Mouse (Mus musculus) erythroblast, embryonic 14.5 days (primary cell): ENCODE results near the gene Polr2l.

Experiments
- GATA1 ChIP-seq: IDR thresholded peaks from 2 replicates; pipeline ENCODE4 v1.6.1; 2012; ENCODE audit warnings: low read length, inconsistent platforms, mixed read lengths
- TAL1 ChIP-seq: IDR thresholded peaks from 3 replicates; pipeline ENCODE4 v1.6.1; 2012; ENCODE audit warnings: low read length, inconsistent platforms, mixed read lengths

DNA sequence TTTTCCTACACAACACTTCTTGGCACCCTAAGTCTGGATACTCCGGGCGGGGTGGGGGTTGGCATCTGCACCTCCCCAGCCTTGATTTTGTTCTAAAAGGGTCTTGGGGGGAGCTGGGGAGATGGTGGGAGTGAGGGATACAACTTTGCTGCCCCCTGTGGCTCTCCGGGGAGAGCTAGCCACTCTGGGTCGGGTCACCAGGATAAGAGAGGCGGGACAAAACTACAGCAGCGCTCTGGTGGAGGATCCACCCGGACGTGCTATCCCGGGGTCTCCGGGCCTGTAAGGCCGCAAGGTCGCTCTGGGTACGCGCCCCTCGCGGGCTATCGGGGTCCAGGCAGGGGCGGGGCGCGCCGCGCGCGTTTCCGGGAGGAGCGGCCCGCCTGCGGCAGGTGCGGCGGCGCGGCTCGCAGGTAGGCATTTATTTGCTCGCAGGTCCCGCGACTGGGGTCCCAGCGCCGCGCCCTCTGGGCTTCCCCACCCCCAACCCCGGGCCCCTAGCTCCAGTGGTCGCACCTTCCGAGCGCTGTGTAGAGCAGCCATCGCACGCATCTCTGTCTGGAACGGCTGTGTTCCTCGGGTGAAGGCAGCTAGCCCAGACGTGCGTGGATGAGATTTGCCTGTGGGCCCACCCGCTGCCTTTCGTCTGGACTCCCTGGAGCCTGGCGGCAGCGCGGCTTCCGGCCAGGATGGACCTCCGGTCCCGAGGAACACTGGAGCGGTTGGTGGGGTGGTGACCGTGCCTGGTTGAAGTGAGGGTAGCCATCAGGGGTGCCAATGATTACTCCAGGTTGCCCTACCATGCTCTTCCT lies 13.2 kb downstream of the Polr2l start:
- TF ChIP-seq GATA1 (no peak), TAL1 (no peak)
